ENCODE assay signal across 8 mouse cellular contexts in genomic region chr6:120193793-120194192, GRCm38 (mm10).
"Had no signal": no experiment of that assay in that cellular context is flagged by ENCODE, and none has a peak within 500 bp of the region (broad histone marks: within the 10 kb centered on the region; RNA-seq: fewer than 3 reads in every experiment).

No protein-coding gene starts in this region.

- H3K36me3 ChIP-seq: intestine, embryonic 15.5 days; kidney, embryonic 15.5 days; lung, embryonic 15.5 days; neural tube, embryonic 12.5 days; neural tube, embryonic 15.5 days had no signal

- H3K9me3 ChIP-seq: intestine, embryonic 15.5 days; kidney, embryonic 15.5 days; lung, embryonic 15.5 days; neural tube, embryonic 12.5 days; neural tube, embryonic 15.5 days had no signal

- ATAC-seq: intestine, embryonic 15.5 days had no signal

- H3K27me3 ChIP-seq: intestine, embryonic 15.5 days; lung, embryonic 15.5 days; neural tube, embryonic 12.5 days; neural tube, embryonic 15.5 days had no signal

- H3K9ac ChIP-seq: intestine, embryonic 15.5 days; kidney, embryonic 15.5 days; lung, embryonic 15.5 days; neural tube, embryonic 12.5 days; neural tube, embryonic 15.5 days had no signal

- H3K27ac ChIP-seq: intestine, embryonic 15.5 days; kidney, embryonic 15.5 days; left cerebral cortex, adult 2 months; lung, embryonic 15.5 days; neural tube, embryonic 12.5 days; neural tube, embryonic 15.5 days had no signal

- H3K4me2 ChIP-seq: intestine, embryonic 15.5 days; kidney, embryonic 15.5 days; liver, embryonic 11.5 days; lung, embryonic 15.5 days; midbrain, embryonic 11.5 days; neural tube, embryonic 12.5 days; neural tube, embryonic 15.5 days had no signal

- H3K4me3 ChIP-seq: intestine, embryonic 15.5 days; kidney, embryonic 15.5 days; left cerebral cortex, adult 2 months; lung, embryonic 15.5 days; neural tube, embryonic 12.5 days; neural tube, embryonic 15.5 days had no signal
